Mouse (Mus musculus) stomach, embryonic 15.5 days (tissue): Measurements from ENCODE around the gene Crocc2. TPM values are rescaled to one million over a fixed set of nuclear protein-coding genes. Genes with fewer than 3 reads are reported as not detected.

Experiments used
- ATAC-seq: fragments of 200-750 bp; cut with Nextera tagmentation; 2 replicates; pipeline ENCODE4 v1.8.0; 2017; ENCODE audit warnings: low read depth, moderate number of reproducible peaks, moderate TSS enrichment; ENCODE audit not compliant: insufficient read depth, low FRiP score
- H3K27ac ChIP-seq: fragments of 300-500 bp; sonication (generic); 2 replicates; pipeline ENCODE4 v1.5.1; 2015; ENCODE audit warnings: mild to moderate bottlenecking, inconsistent platforms
- H3K27me3 ChIP-seq: fragments of 300-500 bp; sonication (generic); replicated peaks from 2 replicates; pipeline ENCODE4 v1.6.1; 2015; ENCODE audit warnings: inconsistent platforms
- H3K36me3 ChIP-seq: fragments of 300-500 bp; sonication (generic); 2 replicates; pipeline ENCODE4 v1.6.1; 2015; ENCODE audit warnings: inconsistent platforms
- H3K4me1 ChIP-seq: fragments of 300-500 bp; sonication (generic); 2 replicates; pipeline ENCODE4 v1.6.1; 2015; ENCODE audit warnings: inconsistent platforms
- H3K4me2 ChIP-seq: fragments of 300-500 bp; sonication (generic); 2 replicates; pipeline ENCODE4 v1.6.1; 2015; ENCODE audit warnings: mild to moderate bottlenecking, inconsistent platforms
- H3K4me3 ChIP-seq: fragments of 300-500 bp; sonication (generic); replicated peaks from 2 replicates; pipeline ENCODE4 v1.5.1; 2015; ENCODE audit warnings: inconsistent platforms
- H3K9ac ChIP-seq: fragments of 300-500 bp; sonication (generic); 2 replicates; pipeline ENCODE4 v1.6.1; 2015; ENCODE audit warnings: inconsistent platforms
- H3K9me3 ChIP-seq: fragments of 300-500 bp; sonication (generic); 2 replicates; pipeline ENCODE4 v1.6.1; 2016; ENCODE audit warnings: inconsistent platforms
- WGBS: fragments of 180-500 bp; shearing (Covaris S2); methylation state at CpG from one replicate; pipeline ENCODE4 v1.1.7; 2015; 5-methylcytosine and 5-hydroxymethylcytosine counted together
- polyA plus RNA-seq: library from polyadenylated mRNA; unstranded; fragments of >200 nt; fragmentation: Nextera tagmentation; extraction: Ambion mirVana; gene quantifications from 2 replicates; pipeline ENCODE4 v1.2.1, GENCODE M21; 2015

The Crocc2 gene
- polyA plus RNA-seq, 1 experiment from 2014 or later = 0.21 TPM

DNA sequence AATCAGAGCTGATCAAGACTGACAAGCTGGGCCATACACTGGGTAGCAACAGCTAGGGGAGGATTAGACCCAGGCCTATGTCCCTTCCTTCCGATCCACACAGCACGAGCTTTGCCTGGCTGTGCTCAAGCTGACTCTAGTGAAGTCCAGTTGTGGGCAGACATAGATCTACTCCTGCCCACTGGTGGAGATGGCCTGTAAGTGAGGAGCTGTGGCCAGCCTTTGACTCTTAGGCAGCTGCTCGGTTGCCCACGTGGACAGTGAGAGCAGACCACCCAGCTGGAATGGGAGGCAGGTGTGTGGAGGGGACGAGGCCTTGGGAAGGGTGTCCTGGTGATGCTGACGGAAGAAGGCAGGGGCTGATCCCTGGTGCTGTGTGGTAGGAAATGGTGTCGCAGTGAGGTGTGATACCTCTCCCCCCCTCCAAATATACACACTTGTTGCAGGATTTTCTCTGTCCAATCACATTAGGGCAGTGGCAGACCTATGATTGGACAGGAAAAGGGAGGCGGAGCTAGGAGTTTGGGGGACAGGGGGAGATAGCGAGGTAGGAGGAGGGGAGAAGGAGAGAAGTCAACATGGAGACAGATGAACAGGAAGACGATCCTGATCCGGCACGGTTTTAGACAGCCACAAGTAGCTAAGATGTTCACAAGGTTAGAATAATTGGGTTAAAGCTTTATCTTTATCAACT, 37.9 kb downstream of the Crocc2 start:
- H3K9me3 ChIP-seq = no peaks in the 10 kb centered on the region

DNA sequence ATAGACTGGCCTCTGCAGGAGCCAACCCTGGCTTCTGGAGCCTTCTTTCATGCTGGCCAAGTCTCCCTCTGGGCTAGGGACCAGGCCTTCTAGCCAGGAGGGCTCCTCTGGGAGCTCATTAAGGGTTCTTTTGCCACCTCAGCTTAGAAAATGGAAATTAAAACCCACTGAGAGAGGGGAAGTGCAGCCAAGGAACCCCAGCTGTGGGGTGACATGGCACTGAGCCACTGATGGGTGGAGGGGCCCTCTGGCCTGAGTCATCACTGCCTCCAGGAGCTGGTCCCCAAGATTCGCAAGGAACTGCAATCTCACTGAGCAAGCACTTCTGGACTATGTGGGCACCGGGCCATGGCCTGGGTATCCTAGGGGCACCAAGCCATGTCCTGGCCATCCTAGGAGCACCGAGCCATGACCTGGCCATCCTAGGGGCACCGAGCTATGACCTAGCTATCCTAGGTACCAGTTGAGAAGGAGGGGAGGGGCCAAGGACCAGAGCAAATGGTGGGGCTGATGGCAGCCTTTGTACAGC, 39.1 kb downstream of the Crocc2 start:
- no peak overlapping the region for H3K4me3 ChIP-seq
- no peaks in the 10 kb centered on the region for H3K9me3 ChIP-seq
- no peak overlapping the region for H3K9ac ChIP-seq
- ATAC-seq = no peak
- no peaks in the 10 kb centered on the region for H3K27me3 ChIP-seq
- no peak overlapping the region for H3K27ac ChIP-seq
- no peak overlapping the region for H3K4me2 ChIP-seq
- no peaks in the 10 kb centered on the region for H3K36me3 ChIP-seq
- peaks cover 36% of the 10 kb centered on the region for H3K4me1 ChIP-seq
- 87% methylated on average over 4 of the region's 4 CpGs for WGBS

More for the DNA sequence above, 37.9 kb downstream of the Crocc2 start:
- Histone ChIP-seq H3K4me2 (no peak overlapping the region), H3K4me1 (peaks cover 27% of the 10 kb centered on the region), H3K27me3 (no peaks in the 10 kb centered on the region), H3K36me3 (no peaks in the 10 kb centered on the region), H3K4me3 (no peak overlapping the region), H3K9ac (no peak overlapping the region), H3K27ac (no peak overlapping the region)
- 55% methylated on average over 12 of the region's 12 CpGs for WGBS
- no peak for ATAC-seq

DNA sequence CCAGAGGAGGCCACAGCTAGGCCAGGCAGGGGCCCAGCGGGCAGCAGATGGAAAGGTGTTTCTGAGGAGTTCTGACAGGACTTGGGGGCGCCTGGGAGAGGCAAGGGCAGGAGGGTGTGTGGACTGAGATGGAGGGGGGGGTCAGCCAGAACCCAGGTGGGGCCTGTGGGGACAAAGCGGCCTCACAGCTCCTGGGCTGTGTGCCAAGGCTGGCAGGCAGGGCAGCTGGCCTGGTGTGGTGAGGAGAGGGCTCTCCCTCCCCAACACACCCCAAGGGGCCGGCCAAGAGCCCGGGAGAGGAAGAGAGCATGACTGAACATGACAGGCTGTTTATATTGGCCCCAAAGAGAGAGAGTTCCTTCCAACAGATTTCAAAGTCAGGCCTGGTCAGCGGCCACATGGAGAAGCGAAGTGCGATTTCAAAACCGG, 41.7 kb downstream of the Crocc2 start:
- H3K27ac ChIP-seq = peak overlapping the region; percentile 86
- H3K9ac ChIP-seq = no peak overlapping the region
- no peaks in the 10 kb centered on the region for H3K27me3 ChIP-seq
- peak; percentile 80 for ATAC-seq
- peaks cover 36% of the 10 kb centered on the region for H3K4me1 ChIP-seq
- no peaks in the 10 kb centered on the region for H3K9me3 ChIP-seq
- H3K4me2 ChIP-seq = no peak overlapping the region
- 12% methylated on average over 9 of the region's 9 CpGs for WGBS
- H3K4me3 ChIP-seq = no peak overlapping the region
- H3K36me3 ChIP-seq = no peaks in the 10 kb centered on the region

DNA sequence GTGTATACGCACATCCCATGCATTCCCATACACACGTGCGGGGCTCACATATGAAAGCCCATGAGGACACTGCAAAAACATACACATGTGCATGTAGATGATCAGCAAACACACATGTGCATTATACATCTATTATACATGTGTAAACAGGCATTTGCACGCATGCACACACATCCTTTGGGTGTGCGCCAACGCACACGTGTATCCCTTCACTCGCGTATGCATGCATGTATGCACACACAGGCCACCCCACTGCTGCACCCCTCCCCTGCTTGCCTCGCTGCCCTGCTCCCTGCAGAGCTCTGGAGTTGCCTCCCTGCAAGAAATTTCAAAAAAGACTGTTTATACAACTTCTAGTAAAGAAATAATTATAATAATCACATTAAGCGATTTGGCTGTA, 42.5 kb downstream of the Crocc2 start:
- ATAC-seq = no peak
- 69% methylated on average over 11 of the region's 11 CpGs for WGBS

DNA sequence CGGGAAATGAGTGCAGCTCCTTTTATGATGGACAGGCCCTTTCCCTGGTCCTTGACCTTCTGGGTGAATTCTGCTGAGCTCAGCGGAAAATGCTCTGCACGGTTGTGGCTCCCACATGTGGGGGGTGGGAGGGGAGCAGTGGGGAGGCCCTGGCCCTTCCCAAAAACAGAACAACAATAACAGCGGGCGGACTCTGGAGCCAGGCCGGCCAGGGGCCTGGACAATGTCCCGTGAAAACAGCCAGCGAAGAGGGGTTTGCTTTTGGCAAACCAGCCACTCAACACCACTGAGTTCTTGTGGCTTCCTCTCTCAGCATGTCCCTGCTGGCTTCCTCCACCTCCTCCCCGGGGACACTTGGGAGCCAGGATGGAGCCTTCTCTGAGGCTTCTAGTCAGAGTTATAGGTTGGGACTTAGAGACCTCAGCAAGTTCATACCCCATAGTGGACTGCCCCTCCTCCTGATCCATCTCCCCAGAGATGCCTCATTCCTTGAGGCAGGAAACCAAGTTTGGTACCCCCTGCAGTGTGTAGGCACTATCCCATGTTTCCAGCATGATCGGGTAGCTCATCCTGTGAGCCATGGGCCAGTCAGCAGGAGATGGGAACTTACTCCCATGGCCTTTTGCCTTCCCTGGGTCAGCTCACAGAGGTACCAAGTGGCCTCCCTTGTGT, 43.2 kb downstream of the Crocc2 start:
- no peaks in the 10 kb centered on the region for H3K27me3 ChIP-seq
- H3K4me3 ChIP-seq = no peak overlapping the region
- 37% methylated on average over 10 of the region's 10 CpGs for WGBS
- ATAC-seq = peak; percentile 25; the same call in 1 of the 2 replicates
- no peak overlapping the region for H3K9ac ChIP-seq
- peaks cover 36% of the 10 kb centered on the region for H3K4me1 ChIP-seq
- no peaks in the 10 kb centered on the region for H3K9me3 ChIP-seq
- H3K4me2 ChIP-seq = 0 out of 2 replicates have a peak overlapping the region, but pooled peaks have one; percentile 0
- H3K36me3 ChIP-seq = no peaks in the 10 kb centered on the region
- peak overlapping the region; percentile 86 for H3K27ac ChIP-seq

More for the DNA sequence above, 42.5 kb downstream of the Crocc2 start:
- Histone ChIP-seq H3K4me3 (no peak overlapping the region), H3K27ac (peak overlapping the region; percentile 86), H3K4me1 (peaks cover 36% of the 10 kb centered on the region), H3K27me3 (no peaks in the 10 kb centered on the region), H3K36me3 (no peaks in the 10 kb centered on the region), H3K4me2 (0 out of 2 replicates have a peak overlapping the region, but pooled peaks have one; percentile 14), H3K9ac (no peak overlapping the region), H3K9me3 (no peaks in the 10 kb centered on the region)

DNA sequence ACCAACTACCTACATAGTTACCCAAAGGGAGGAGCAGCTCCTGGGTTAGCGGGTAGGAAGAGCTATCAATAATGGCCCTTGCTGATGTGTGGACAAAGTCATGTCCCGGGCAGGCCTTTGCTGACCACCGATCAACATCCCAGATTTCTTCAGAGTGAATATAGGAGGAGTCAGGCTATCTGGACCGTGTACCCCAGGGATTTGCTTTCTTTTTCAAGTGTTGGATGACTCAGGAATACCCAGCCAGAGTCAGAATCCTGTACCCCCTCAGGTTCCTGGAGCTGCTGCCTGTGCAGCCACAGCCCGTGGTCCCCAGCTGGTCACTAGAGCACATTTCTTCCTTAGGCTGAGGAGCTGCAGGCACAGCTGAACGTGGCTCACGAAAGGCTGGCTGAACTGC, 43.9 kb downstream of the Crocc2 start:
- H3K36me3 ChIP-seq = no peaks in the 10 kb centered on the region
- H3K9me3 ChIP-seq = no peaks in the 10 kb centered on the region
- H3K4me2 ChIP-seq = no peak overlapping the region
- peak overlapping the region; percentile 86; the same call in 1 of the 2 replicates for H3K27ac ChIP-seq
- H3K27me3 ChIP-seq = no peaks in the 10 kb centered on the region
- peaks cover 36% of the 10 kb centered on the region for H3K4me1 ChIP-seq
- no peak overlapping the region for H3K4me3 ChIP-seq
- ATAC-seq = no peak
- 79% methylated on average over 7 of the region's 7 CpGs for WGBS
- H3K9ac ChIP-seq = no peak overlapping the region

DNA sequence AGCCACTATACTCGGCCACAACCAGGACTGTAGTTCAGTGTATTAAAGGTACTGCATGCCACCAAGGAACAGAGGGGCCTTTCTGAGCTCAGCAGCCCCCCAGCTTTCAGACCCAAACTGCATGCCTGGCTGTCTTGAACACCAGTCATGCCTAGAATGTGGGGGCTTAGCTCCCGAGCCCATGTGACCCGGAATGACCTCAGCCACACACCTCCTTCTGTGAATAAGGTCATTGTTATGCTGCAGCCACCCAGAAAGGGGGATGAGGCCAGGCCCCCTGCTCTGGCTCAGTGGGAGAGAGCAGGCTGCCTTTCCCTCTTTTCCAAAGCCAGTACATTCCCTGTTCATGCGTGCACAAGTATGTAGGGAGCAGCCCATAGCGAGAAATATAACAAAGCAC, 46.1 kb downstream of the Crocc2 start:
- ATAC-seq = no peak
- H3K4me1 ChIP-seq = peaks cover 26% of the 10 kb centered on the region
- H3K27me3 ChIP-seq = no peaks in the 10 kb centered on the region
- no peak overlapping the region for H3K27ac ChIP-seq
- H3K4me3 ChIP-seq = no peak overlapping the region
- 50% methylated on average over 5 of the region's 5 CpGs for WGBS
- no peaks in the 10 kb centered on the region for H3K36me3 ChIP-seq
- H3K9me3 ChIP-seq = no peaks in the 10 kb centered on the region
- H3K4me2 ChIP-seq = no peak overlapping the region
- H3K9ac ChIP-seq = no peak overlapping the region

DNA sequence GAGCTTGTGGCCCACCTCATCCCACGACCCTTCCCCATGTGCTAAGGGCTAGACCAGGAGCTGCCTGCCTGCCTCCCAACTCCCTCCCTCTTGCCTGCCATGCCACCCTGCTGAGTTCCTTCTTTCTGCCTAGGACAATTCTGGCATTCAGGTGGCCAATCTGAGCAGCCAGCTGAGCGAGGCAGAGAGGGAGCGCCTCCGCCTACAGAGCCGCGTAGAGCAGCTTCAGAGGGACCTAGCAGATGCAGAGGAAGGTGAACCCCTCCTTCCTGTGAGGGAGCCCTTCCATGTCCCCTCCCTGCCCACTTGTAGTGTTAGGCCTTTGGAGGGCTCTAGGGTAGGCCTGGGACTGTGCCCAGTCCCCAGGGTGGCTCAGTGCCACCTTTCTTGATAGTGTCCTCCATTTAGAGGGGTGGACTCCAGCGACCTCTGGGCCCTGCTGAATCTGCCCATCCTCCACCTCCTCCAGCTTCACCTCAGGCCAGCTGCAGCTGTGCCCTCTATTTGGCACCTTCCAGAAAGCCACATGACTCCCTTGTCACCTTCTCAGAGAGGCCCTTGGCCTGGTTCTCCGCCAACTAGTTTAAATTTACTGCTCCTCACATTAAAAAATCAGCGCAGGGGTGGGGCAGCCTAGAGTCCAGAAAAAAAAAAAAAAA, 48.4 kb downstream of the Crocc2 start:
- Histone ChIP-seq H3K27ac (no peak overlapping the region), H3K9me3 (no peaks in the 10 kb centered on the region), H3K36me3 (no peaks in the 10 kb centered on the region), H3K4me2 (no peak overlapping the region), H3K27me3 (no peaks in the 10 kb centered on the region), H3K9ac (no peak overlapping the region), H3K4me3 (no peak overlapping the region), H3K4me1 (peaks cover 3% of the 10 kb centered on the region; the same call in 1 of the 2 replicates)
- WGBS = 74% methylated on average over 9 of the region's 9 CpGs
- no peak for ATAC-seq

DNA sequence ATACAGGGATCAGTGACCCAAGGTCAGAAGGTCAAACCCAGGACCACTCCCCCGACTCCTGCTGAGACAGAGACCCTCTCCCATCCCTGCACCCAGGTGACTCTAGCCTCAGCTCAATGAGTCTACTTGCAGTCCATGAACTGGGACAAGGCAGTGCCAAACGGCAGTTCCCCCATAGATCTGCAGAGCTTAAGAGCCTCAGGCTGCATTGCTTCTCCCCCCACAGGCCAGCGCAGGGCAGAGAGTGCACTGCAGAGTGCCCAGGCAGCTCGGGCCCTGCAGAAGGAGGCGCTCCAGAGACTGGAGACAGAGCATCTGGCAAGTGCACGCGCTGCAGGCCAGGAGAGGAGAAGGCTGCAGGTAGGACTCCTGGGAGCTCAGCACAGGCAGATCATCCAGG, 49.0 kb downstream of the Crocc2 start:
- H3K9ac ChIP-seq = no peak overlapping the region
- no peak for ATAC-seq
- no peak overlapping the region for H3K4me2 ChIP-seq
- no peaks in the 10 kb centered on the region for H3K9me3 ChIP-seq
- H3K4me1 ChIP-seq = no peaks in the 10 kb centered on the region
- H3K27me3 ChIP-seq = no peaks in the 10 kb centered on the region
- no peak overlapping the region for H3K4me3 ChIP-seq
- H3K36me3 ChIP-seq = no peaks in the 10 kb centered on the region
- WGBS = 59% methylated on average over 7 of the region's 7 CpGs
- H3K27ac ChIP-seq = no peak overlapping the region

DNA sequence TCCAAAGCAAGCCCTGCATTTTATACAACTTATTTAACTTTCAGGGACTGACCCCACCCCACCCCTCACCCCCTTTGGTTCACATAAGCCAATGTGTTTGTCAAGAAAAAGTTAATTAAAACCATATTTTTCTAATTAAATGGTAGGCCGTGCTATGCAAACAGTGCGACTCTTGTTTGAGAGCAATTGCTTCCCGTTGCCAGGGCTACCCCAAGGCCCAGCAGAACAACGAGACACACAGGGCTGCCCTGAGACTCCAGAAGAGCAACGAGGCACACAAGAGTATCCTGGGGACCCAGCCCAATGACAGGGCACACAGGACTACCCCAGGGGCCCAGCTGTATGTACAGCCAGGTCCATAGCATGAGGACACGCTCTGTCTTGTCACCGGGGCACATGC, 52.3 kb downstream of the Crocc2 start:
- no peak for ATAC-seq
- H3K9ac ChIP-seq = no peak overlapping the region
- no peaks in the 10 kb centered on the region for H3K36me3 ChIP-seq
- no peak overlapping the region for H3K4me2 ChIP-seq
- no peaks in the 10 kb centered on the region for H3K9me3 ChIP-seq
- H3K27me3 ChIP-seq = 0 out of 2 replicates have a peak, but pooled peaks cover 4% of the 10 kb centered on the region
- no peak overlapping the region for H3K27ac ChIP-seq
- WGBS = 72% methylated on average over 7 of the region's 7 CpGs
- 0 out of 2 replicates have a peak, but pooled peaks cover 5% of the 10 kb centered on the region for H3K4me1 ChIP-seq
- H3K4me3 ChIP-seq = no peak overlapping the region

DNA sequence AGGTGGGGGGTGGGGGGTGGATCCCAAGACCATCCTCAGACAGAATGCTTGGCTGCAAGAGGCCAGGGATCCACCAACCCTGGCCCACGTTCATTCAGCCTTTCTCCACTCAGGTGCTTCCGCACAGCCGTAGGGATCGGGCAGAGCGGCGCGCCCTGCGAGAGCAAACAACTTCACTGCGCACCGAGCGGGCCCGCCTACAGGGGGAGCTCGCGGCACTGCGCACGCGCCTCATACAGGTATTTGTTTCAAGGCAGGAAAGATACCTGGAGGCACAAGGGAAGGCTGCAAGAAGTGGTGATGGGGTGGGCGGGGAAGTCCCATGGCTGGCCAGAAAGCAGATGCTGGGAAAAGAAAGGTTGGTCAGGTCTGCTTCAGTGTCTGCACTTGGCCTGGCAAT, 55.4 kb downstream of the Crocc2 start:
- H3K36me3 ChIP-seq = no peaks in the 10 kb centered on the region
- H3K9ac ChIP-seq = no peak overlapping the region
- WGBS = 7% methylated on average over 18 of the region's 18 CpGs
- ATAC-seq = no peak
- no peak overlapping the region for H3K27ac ChIP-seq
- no peaks in the 10 kb centered on the region for H3K9me3 ChIP-seq
- H3K27me3 ChIP-seq = 0 out of 2 replicates have a peak, but pooled peaks cover 4% of the 10 kb centered on the region
- no peak overlapping the region for H3K4me3 ChIP-seq
- H3K4me1 ChIP-seq = 0 out of 2 replicates have a peak, but pooled peaks cover 8% of the 10 kb centered on the region
- H3K4me2 ChIP-seq = no peak overlapping the region
